11 mouse cellular contexts compared by ENCODE assay signal in the genomic region with DNA sequence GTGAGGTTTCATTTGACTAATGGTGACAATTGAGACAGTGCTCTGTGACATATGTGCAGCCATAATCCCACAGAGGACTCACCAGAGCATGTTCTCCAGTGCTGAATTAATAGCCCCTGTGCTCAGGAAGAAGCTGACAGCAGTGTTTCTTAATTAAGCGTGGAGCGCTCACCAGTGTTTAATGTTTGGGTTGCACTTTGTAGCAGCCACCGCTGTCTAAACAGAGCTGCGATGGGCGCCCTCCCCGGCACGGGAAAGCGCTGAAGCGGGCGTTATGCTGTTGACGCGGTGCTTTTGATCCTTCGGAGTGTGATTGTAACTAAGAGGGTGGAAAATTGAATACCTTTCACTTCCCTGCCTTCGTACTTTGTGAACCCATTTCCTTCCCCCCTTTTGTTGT.
DNase-seq lines count a peak whose midpoint lies in the region; ATAC-seq and TF ChIP-seq lines count a peak whose summit lies in the region.
"Had no signal": no experiment of that assay in that cellular context is flagged by ENCODE, and none has a peak within 500 bp of the region (broad histone marks: within the 10 kb centered on the region; RNA-seq: fewer than 3 reads in every experiment).

No protein-coding gene starts in this region.

- peak; percentile 45 for DNase-seq in kidney, postnatal 0 days (ENCODE audit: low spot score)
- no peak for DNase-seq in kidney, adult 9 months
- DNase-seq in midbrain, embryonic 11.5 days (ENCODE audit: low spot score, missing footprints), result peak; percentile 84
- DNase-seq in retina, embryonic 14.5 days (ENCODE audit: low spot score), result peak; percentile 52
- DNase-seq in urinary bladder, adult 2 months (ENCODE audit: low spot score), result no peak
- DNase-seq: gastrocnemius, postnatal 36 days; lung, postnatal 10 days; thymus, adult 18-20 months had no signal

- H3K27ac ChIP-seq in kidney, postnatal 0 days, result no peak overlapping the region
- H3K27ac ChIP-seq in forebrain, embryonic 13.5 days, result no peak overlapping the region
- no peak overlapping the region for H3K27ac ChIP-seq in midbrain, embryonic 11.5 days (ENCODE audit: low read depth, low read length)

- WGBS in kidney, postnatal 0 days, result 20% methylated on average over 14 of the region's 14 CpGs
- WGBS in forebrain, embryonic 13.5 days, result 17% methylated on average over 14 of the region's 14 CpGs
- 42% methylated on average over 14 of the region's 14 CpGs for WGBS in midbrain, embryonic 11.5 days

- H3K27me3 ChIP-seq in kidney, postnatal 0 days (ENCODE audit: insufficient read depth, low read length), result no peaks in the 10 kb centered on the region
- H3K27me3 ChIP-seq in forebrain, embryonic 13.5 days, result 0 out of 2 replicates have a peak, but pooled peaks cover 3% of the 10 kb centered on the region
- H3K27me3 ChIP-seq in midbrain, embryonic 11.5 days (ENCODE audit: control insufficient read depth, insufficient read depth, low read length), result no peaks in the 10 kb centered on the region

- H3K4me2 ChIP-seq in kidney, postnatal 0 days (ENCODE audit: low read length), result no peak overlapping the region; the same call in 1 of the 2 replicates
- H3K4me2 ChIP-seq in forebrain, embryonic 13.5 days, result peak overlapping the region; percentile 20; the same call in 1 of the 2 replicates
- H3K4me2 ChIP-seq in midbrain, embryonic 11.5 days, result no peak overlapping the region

- H3K4me1 ChIP-seq in kidney, postnatal 0 days (replicated peaks; ENCODE audit: insufficient read depth, low read length), result no peaks in the 10 kb centered on the region
- peaks cover 8% of the 10 kb centered on the region for H3K4me1 ChIP-seq in forebrain, embryonic 13.5 days
- no peaks in the 10 kb centered on the region for H3K4me1 ChIP-seq in midbrain, embryonic 11.5 days (ENCODE audit: control insufficient read depth, insufficient read depth, low read length)

- no peak overlapping the region for H3K4me3 ChIP-seq in kidney, postnatal 0 days (replicated peaks; ENCODE audit: low read depth, low read length)
- H3K4me3 ChIP-seq in forebrain, embryonic 13.5 days, result no peak overlapping the region
- no peak overlapping the region for H3K4me3 ChIP-seq in midbrain, embryonic 11.5 days (ENCODE audit: low read depth, low read length)

- TF ChIP-seq CTCF in kidney, postnatal 0 days (IDR thresholded peaks at IDR 0.05; ENCODE audit: low read depth), result peak; percentile 23; the same call in 1 of the 2 replicates

- no peaks in the 10 kb centered on the region for H3K9me3 ChIP-seq in kidney, postnatal 0 days (replicated peaks; ENCODE audit: low read length)
- no peaks in the 10 kb centered on the region for H3K9me3 ChIP-seq in forebrain, embryonic 13.5 days (replicated peaks)
- H3K9me3 ChIP-seq in midbrain, embryonic 11.5 days (ENCODE audit: control insufficient read depth, low read length), result no peaks in the 10 kb centered on the region

- no peak overlapping the region for H3K9ac ChIP-seq in kidney, postnatal 0 days (ENCODE audit: low read depth, low read length)
- no peak overlapping the region for H3K9ac ChIP-seq in forebrain, embryonic 13.5 days
- no peak overlapping the region for H3K9ac ChIP-seq in midbrain, embryonic 11.5 days (ENCODE audit: low read length)

- peaks cover 6% of the 10 kb centered on the region; the same call in 1 of the 2 replicates for H3K36me3 ChIP-seq in kidney, postnatal 0 days (ENCODE audit: insufficient read depth, low read length)
- H3K36me3 ChIP-seq in forebrain, embryonic 13.5 days (ENCODE audit: poor library complexity, severe bottlenecking), result peaks cover 22% of the 10 kb centered on the region
- H3K36me3 ChIP-seq in midbrain, embryonic 11.5 days (ENCODE audit: control insufficient read depth, insufficient read depth, low read length), result no peaks in the 10 kb centered on the region

- ATAC-seq in kidney, postnatal 0 days (replicated peaks; ENCODE audit: low FRiP score, low read depth), result no peak
- peak; percentile 51 for ATAC-seq in forebrain, embryonic 13.5 days
- ATAC-seq in midbrain, embryonic 11.5 days (ENCODE audit: low FRiP score), result no peak
- no peak for ATAC-seq in megakaryocyte, adult 5-6 weeks (ENCODE audit: poor library complexity, severe bottlenecking)
- ATAC-seq: intestine, postnatal 0 days had no signal

Comparison
In these comparisons a context has a peak if more than half of its experiments do, and no peak if none do; other contexts are left out.
1. DNase-seq: peak in kidney, postnatal 0 days (single experiment), midbrain, embryonic 11.5 days (single experiment) and retina, embryonic 14.5 days (single experiment); none in kidney, adult 9 months (single experiment) and urinary bladder, adult 2 months (single experiment).